Mouse (Mus musculus) ES-E14 (cell line): ENCODE measurements around the gene Gjc2.

ENCODE experiments used
- CHD2 ChIP-seq: IDR thresholded peaks from 2 replicates; pipeline ENCODE4 v1.6.1; 2014; ENCODE audit warnings: mild to moderate bottlenecking, low read depth, low read length, inconsistent platforms
- HCFC1 ChIP-seq: IDR thresholded peaks from 2 replicates; pipeline ENCODE4 v1.6.1; 2012; ENCODE audit warnings: low read length, inconsistent platforms, borderline replicate concordance; ENCODE audit not compliant: insufficient read depth
- MAFK ChIP-seq: IDR thresholded peaks from 2 replicates; pipeline ENCODE4 v1.6.1; 2014; ENCODE audit warnings: mild to moderate bottlenecking, low read depth, low read length, inconsistent platforms; ENCODE audit not compliant: insufficient read depth
- ZC3H11A ChIP-seq: IDR thresholded peaks from 2 replicates; pipeline ENCODE4 v1.6.1; 2012; ENCODE audit warnings: low read depth, mild to moderate bottlenecking, inconsistent platforms, low read length, borderline replicate concordance

DNA sequence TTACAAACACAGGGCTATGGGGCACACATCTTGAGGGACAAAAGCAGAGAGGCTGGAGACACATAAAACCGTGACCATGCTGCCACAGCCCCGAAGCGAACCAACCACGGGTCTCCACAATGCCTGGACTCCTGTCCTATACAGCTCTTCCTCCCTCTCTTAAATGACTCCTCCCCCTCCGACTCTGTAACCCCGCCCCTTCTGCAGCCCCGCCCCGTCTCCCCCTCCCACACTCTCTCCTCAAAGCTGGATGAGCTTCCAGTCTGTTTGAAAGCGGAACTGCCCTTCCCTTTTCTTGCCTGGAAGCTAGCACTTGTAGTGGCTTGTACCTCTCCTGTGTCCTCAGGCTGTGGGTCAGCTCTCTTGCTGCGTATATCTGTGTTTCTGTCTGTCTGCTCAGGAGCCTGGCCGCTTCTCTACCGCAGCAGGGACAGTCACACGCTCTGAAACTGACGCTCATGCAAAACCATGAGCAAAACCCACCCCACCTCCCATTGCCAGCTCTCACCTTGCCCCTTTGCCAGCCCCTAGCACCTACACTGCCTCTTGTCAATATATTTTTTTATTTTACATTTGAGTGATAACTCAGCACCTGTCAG is 41.1 kb downstream of the Gjc2 start:
- no peak for TF ChIP-seq HCFC1
- TF ChIP-seq ZC3H11A: no peak
- no peak for TF ChIP-seq MAFK
- TF ChIP-seq CHD2: no peak
